Mouse (Mus musculus): ENCODE data around the gene Fbxo31. TPM values are rescaled to one million over a fixed set of nuclear protein-coding genes. Genes with fewer than 3 reads are reported as not detected.

The Fbxo31 gene
- polyA plus RNA-seq, 1 experiment from 2014 or later: 17.0 TPM

DNA sequence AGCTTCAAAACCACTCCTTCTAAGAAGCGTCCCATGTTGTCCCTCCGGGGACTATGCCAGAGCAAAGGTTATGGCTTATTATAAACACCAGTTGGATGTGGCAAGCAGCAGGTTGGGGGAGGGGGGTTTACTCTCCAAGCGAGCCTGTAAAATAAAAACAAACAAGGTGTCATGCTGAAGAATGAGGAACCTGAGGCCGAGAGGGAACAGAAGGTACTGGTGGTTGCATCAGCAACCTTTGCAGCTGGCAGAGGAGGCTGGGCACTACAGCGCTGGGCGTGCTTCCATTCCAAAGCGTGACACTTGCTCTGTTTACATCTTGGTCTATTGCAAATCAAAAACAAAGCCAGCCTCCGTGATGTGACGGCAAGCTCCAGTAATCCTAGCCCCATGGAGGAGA, 1.9 kb upstream of the Fbxo31 start:
- no peak overlapping the region for H3K4me3 ChIP-seq
- WGBS: 46% methylated on average over 9 of the region's 9 CpGs

DNA sequence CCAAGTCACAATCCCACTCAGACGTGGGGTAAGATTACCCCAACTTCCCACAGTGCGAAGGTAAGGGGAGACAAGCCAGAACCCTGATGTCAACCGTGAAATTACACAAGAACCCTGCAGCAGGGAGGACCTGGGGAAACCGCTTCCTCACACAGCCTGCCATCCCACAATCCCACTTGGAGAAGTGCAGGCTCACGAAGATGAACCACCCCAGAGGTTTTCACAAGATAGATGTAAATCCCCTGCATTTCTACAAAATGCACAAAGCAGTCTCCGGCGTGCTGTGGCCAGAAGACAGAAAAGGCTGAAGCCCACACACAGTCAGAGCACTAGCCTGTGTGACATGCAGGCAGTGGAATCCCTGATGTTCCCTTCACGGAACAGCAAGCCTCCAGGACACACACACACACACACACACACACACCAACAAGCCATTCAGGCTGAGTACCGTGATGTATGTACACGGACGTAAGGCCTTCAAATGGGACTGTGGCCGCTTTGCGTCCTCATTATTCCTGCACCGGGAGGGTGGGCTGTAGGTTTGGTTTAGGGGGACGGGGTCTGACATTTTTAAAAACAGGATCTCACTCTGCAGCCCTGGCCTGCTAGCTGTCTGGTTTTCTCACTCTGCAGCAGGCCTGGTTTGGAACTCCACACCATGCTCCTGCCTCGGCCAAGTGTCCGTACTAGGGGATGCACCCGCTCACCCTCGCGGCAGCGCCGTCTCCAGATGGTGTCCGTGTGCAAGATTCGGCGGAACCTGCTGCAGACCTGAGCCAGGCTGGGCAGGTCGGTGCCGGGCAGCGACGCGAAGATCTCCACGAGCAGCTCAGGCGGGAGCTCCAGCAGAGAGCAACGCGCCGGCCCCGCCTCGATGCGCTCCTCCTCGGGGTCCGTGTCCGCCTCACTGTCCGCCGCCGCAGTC, 593 bp downstream of the Fbxo31 start:
- no peaks in the 10 kb centered on the region for H3K27me3 ChIP-seq (ENCODE audit: insufficient read depth, poor library complexity, severe bottlenecking)
- H3K4me3 ChIP-seq: peak overlapping the region; percentile 91
- H3K4me1 ChIP-seq: peaks cover 43% of the 10 kb centered on the region
- no peaks in the 10 kb centered on the region for H3K36me3 ChIP-seq
- no peak for DNase-seq (ENCODE audit: low spot score)
- peak overlapping the region; percentile 89 for H3K27ac ChIP-seq
- 3% methylated on average over 44 of the region's 44 CpGs for WGBS
- no peaks in the 10 kb centered on the region for H3K9me3 ChIP-seq

More for the DNA sequence above, 1.9 kb upstream of the Fbxo31 start:
- Histone ChIP-seq H3K27ac (no peak overlapping the region), H3K4me1 (peaks cover 34% of the 10 kb centered on the region), H3K36me3 (no peaks in the 10 kb centered on the region), H3K27me3 (ENCODE audit: insufficient read depth, poor library complexity, severe bottlenecking) (no peaks in the 10 kb centered on the region), H3K9me3 (no peaks in the 10 kb centered on the region)
- no peak for DNase-seq (ENCODE audit: low spot score)

GRCm38 (mm10) chr8:121575661-121576060, 2.9 kb downstream of the Fbxo31 start:
- no peaks in the 10 kb centered on the region for H3K36me3 ChIP-seq
- no peaks in the 10 kb centered on the region for H3K9me3 ChIP-seq
- no peaks in the 10 kb centered on the region for H3K27me3 ChIP-seq (ENCODE audit: insufficient read depth, poor library complexity, severe bottlenecking)
- H3K4me1 ChIP-seq: peaks cover 49% of the 10 kb centered on the region
- WGBS: 87% methylated on average over 3 of the region's 3 CpGs
- DNase-seq (ENCODE audit: low spot score): no peak
- H3K4me3 ChIP-seq: no peak overlapping the region
- H3K27ac ChIP-seq: no peak overlapping the region

DNA sequence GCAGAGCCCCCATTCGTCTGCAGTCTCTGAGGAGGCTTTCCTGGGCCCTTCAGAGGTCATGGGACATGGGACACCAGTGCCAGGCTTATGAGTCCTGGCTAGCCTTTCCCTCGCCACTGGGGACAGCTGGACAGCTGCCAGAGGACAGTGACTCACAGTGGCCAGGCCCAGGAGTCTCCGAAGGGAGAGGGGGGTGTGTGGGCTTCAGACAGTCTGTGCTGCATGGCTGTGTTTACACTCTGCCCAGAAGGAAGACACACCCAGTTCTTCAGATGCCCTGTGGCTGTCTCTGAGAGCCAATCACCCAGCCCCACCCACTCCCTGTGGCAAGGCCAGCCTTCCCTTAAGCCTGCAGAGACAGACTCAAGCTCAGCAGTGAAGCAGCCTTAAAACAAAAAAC, 5.3 kb downstream of the Fbxo31 start:
- 0 out of 2 replicates have a peak, but pooled peaks cover 2% of the 10 kb centered on the region for H3K36me3 ChIP-seq
- H3K4me3 ChIP-seq: no peak overlapping the region
- peaks cover 51% of the 10 kb centered on the region for H3K4me1 ChIP-seq
- no peak overlapping the region for H3K27ac ChIP-seq
- DNase-seq (ENCODE audit: low spot score): no peak
- WGBS: 32% methylated on average over 3 of the region's 3 CpGs
- no peaks in the 10 kb centered on the region for H3K27me3 ChIP-seq (ENCODE audit: insufficient read depth, poor library complexity, severe bottlenecking)
- no peaks in the 10 kb centered on the region for H3K9me3 ChIP-seq

- H3K4me1 ChIP-seq: peaks cover 52% of the 10 kb centered on the region
- H3K9me3 ChIP-seq: no peaks in the 10 kb centered on the region
- H3K27me3 ChIP-seq (ENCODE audit: insufficient read depth, poor library complexity, severe bottlenecking): no peaks in the 10 kb centered on the region
- no peak overlapping the region for H3K27ac ChIP-seq
- WGBS: 81% methylated on average over 7 of the region's 7 CpGs
- no peak for DNase-seq (ENCODE audit: low spot score)
- H3K36me3 ChIP-seq: 0 out of 2 replicates have a peak, but pooled peaks cover 2% of the 10 kb centered on the region
- no peak overlapping the region for H3K4me3 ChIP-seq
These were observed 6.5 kb downstream of the Fbxo31 start for GRCm38 (mm10) chr8:121572121-121572520.

DNA sequence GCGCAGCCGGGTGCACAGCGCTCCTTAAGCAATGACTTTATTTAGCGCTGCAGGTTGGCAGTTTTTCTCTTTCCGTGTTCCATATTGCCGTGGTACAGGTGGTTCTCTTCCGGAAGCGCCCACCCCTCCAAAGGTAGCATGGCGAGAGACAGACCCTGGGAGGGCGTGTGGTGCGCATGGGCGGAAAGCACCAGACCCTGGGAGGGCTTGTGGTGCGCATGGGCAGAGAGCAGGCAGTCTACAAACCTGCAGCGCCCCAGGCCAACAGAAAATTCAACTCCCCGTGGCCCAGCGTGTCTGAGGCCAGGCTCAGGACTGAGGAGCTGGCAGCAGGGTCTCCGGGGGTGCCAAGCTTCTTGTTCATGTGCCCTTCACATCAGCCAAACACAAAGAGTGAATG, 7.8 kb downstream of the Fbxo31 start:
- DNase-seq (ENCODE audit: low spot score): no peak
- WGBS: 77% methylated on average over 17 of the region's 17 CpGs
- Histone ChIP-seq H3K4me3 (peak overlapping the region; percentile 29), H3K27me3 (ENCODE audit: insufficient read depth, poor library complexity, severe bottlenecking) (no peaks in the 10 kb centered on the region), H3K36me3 (peaks cover 5% of the 10 kb centered on the region; the same call in 1 of the 2 replicates), H3K27ac (0 out of 2 replicates have a peak overlapping the region, but pooled peaks have one; percentile 36), H3K4me1 (peaks cover 47% of the 10 kb centered on the region), H3K9me3 (no peaks in the 10 kb centered on the region)

DNA sequence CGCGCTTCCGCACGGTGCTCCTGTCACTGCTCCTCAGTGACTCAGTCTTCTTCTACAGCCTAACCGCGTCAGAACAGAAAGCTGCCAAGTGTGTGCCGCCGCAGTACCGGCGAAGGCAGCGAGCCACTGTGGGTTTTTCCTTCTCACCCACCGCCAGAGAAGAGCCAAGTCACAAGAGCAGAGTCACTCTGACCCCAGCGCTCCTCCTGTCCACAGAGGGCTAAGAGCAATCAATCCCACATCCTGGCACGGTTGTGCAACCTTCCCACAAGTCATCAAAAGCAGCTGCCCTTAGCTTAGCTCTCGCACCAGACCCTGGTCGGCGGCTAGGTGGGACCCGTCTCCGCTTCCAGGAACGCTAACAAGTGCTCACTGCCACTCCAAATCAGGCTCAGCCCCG, 8.3 kb downstream of the Fbxo31 start:
- Histone ChIP-seq H3K4me3 (peak overlapping the region; percentile 29), H3K27ac (peak overlapping the region; percentile 52; the same call in 1 of the 2 replicates), H3K4me1 (peaks cover 48% of the 10 kb centered on the region), H3K36me3 (peaks cover 5% of the 10 kb centered on the region; the same call in 1 of the 2 replicates), H3K9me3 (no peaks in the 10 kb centered on the region), H3K27me3 (ENCODE audit: insufficient read depth, poor library complexity, severe bottlenecking) (no peaks in the 10 kb centered on the region)
- 80% methylated on average over 21 of the region's 21 CpGs for WGBS
- no peak for DNase-seq (ENCODE audit: low spot score)

DNA sequence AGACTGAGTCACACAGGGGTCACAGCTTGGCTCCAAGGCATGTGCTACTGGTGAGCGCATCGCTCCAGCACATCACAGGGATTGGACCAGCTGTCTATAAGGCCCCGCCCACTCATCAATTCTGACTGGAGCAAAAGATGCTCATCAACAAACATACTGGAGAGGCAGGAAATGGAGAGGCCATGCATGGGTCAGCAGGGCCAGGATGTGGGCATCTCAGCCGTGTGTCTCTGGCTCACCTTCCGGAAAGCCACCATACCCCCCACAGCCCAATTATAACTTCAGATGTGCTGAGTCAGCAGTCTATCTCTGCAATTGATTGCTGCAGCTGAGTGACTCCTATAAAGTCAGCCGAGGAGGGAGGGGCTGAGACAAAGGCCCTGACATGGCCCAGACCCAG, 10.3 kb downstream of the Fbxo31 start:
- Histone ChIP-seq H3K27ac (no peak overlapping the region), H3K4me3 (no peak overlapping the region), H3K4me1 (peaks cover 54% of the 10 kb centered on the region), H3K9me3 (no peaks in the 10 kb centered on the region), H3K27me3 (ENCODE audit: insufficient read depth, poor library complexity, severe bottlenecking) (no peaks in the 10 kb centered on the region), H3K36me3 (peaks cover 11% of the 10 kb centered on the region; the same call in 1 of the 2 replicates)
- WGBS: 79% methylated on average over 6 of the region's 6 CpGs
- no peak for DNase-seq (ENCODE audit: low spot score)

DNA sequence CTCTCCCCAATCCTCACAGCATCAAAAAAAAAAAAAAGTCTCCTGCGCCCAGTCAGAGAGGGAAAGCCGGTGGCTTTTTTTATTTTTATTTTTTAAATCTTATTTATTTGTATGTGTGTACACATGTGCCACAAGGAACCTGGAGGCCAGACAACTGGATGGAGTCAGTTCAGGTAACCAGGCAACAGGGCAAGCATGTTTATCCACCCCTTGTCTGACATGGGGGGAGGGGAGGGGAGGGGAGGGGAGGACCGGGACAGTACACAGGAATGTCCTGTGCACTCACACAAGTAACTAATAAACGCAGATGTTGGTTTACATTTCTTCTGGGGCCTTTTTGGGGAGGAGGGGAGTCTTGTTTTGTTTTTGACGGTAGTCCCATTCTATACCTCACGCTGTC, 14.9 kb downstream of the Fbxo31 start:
- 78% methylated on average over 6 of the region's 6 CpGs for WGBS
- Histone ChIP-seq H3K4me1 (peaks cover 47% of the 10 kb centered on the region), H3K4me3 (no peak overlapping the region), H3K36me3 (peaks cover 25% of the 10 kb centered on the region), H3K27me3 (ENCODE audit: insufficient read depth, poor library complexity, severe bottlenecking) (no peaks in the 10 kb centered on the region), H3K9me3 (no peaks in the 10 kb centered on the region), H3K27ac (no peak overlapping the region)
- no peak for DNase-seq (ENCODE audit: low spot score)

- WGBS: 54% methylated on average over 9 of the region's 9 CpGs
- H3K4me3 ChIP-seq: no peak overlapping the region
- H3K9me3 ChIP-seq: no peaks in the 10 kb centered on the region
- no peak for DNase-seq (ENCODE audit: low spot score)
- H3K27me3 ChIP-seq (ENCODE audit: insufficient read depth, poor library complexity, severe bottlenecking): no peaks in the 10 kb centered on the region
- H3K27ac ChIP-seq: peak overlapping the region; percentile 63
- peaks cover 40% of the 10 kb centered on the region for H3K4me1 ChIP-seq
- H3K36me3 ChIP-seq: peaks cover 32% of the 10 kb centered on the region
These were observed 15.7 kb downstream of the Fbxo31 start for GRCm38 (mm10) chr8:121562941-121563351.

DNA sequence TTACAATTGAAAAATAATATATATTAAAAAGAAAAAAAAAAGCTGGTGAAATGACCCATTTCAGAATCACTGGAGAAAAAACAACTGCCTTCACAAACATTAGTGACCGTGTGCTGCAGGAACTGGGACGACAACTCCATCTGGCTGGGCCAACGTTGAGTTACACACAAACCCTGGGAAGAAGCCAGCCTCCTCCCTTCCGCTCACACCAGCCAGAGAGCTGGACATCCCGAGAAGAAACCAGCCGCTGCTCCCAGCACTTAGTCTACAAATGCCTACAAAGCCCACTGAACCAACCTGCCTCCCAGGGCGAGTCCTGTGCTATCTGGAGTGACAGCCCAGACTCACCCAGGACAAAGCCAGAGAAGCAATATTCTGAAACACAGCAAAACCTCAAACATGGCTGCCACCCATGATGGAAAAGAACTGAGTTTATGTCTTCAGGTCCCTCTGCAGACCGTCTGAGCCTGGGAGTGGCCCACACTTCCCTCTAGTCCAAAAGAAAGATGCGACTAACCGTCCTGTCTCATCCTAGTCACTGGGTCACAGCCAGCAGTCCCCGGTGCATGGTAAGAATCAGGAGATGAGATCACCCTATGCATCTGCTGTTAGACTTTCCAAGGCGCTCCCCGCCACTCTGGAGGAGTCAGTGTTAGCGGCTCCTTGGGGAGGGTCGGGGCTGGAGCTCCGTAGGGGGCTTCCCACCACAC, 16.8 kb downstream of the Fbxo31 start:
- Histone ChIP-seq H3K4me1 (peaks cover 32% of the 10 kb centered on the region), H3K36me3 (peaks cover 36% of the 10 kb centered on the region), H3K27ac (no peak overlapping the region; the same call in 1 of the 2 replicates), H3K4me3 (no peak overlapping the region), H3K27me3 (ENCODE audit: insufficient read depth, poor library complexity, severe bottlenecking) (no peaks in the 10 kb centered on the region), H3K9me3 (no peaks in the 10 kb centered on the region)
- no peak for DNase-seq (ENCODE audit: low spot score)
- 87% methylated on average over 16 of the region's 16 CpGs for whole genome bisulfite sequencing

- Histone ChIP-seq H3K4me3 (no peak overlapping the region), H3K4me1 (peaks cover 32% of the 10 kb centered on the region), H3K27ac (no peak overlapping the region), H3K9me3 (no peaks in the 10 kb centered on the region), H3K27me3 (ENCODE audit: insufficient read depth, poor library complexity, severe bottlenecking) (no peaks in the 10 kb centered on the region), H3K36me3 (peaks cover 41% of the 10 kb centered on the region)
- 91% methylated on average over 7 of the region's 7 CpGs for WGBS
- DNase-seq (ENCODE audit: low spot score): no peak
These were observed 18.0 kb downstream of the Fbxo31 start for GRCm38 (mm10) chr8:121560432-121561100.

Data from heart, embryonic 10.5 days (tissue).